Mouse (Mus musculus) cerebellum, adult 8-10 months (tissue): ENCODE results near the gene Nfib.

ENCODE experiments used
- DNase-seq: peaks from one replicate; pipeline ENCODE4 v3.0.0; 2022

Gene Nfib

GRCm38 (mm10) chr4:82494829-82495228 lies 210.7 kb downstream of the Nfib start:
- no peak for DNase-seq

DNA sequence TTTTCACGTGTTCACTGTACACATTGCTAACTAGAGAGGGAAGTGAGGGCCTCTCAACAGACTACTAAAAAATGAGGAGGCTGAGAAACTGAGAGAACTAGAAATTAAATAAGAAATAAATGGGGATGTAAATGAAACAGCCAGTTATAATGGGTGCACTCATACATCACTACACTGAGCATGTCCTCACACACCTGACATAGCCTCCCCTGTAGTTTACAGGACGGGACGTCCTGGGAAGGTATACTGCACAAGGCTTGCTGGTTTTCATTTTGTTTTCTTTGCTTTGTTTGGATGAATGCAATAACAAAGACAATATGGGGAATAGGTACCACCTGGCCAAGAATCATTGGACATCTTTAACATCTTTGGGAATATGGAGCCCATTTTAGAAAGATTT lies 211.1 kb downstream of the Nfib start:
- DNase-seq, result no peak

GRCm38 (mm10) chr4:82493865-82494264 lies 211.7 kb downstream of the Nfib start:
- DNase-seq, result no peak

DNA sequence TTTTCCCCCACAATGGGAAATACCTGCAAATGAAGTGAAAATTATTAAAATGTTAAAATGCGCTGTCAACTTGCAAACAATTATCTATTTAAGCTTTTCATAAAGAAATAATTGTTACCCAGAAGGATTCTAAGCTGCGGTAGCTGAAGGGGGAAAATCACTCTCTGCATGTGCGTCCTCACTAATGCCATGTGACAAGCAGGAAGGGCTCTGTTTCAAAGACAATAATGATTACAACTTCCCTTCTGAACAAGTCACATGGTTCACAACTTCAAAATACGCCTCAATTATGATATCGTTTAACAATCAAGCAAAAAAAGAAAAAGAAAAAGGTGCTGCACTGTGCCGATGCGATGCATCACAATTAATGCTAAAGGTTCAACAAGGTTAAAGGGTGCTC lies 212.2 kb downstream of the Nfib start:
- no peak for DNase-seq

DNA sequence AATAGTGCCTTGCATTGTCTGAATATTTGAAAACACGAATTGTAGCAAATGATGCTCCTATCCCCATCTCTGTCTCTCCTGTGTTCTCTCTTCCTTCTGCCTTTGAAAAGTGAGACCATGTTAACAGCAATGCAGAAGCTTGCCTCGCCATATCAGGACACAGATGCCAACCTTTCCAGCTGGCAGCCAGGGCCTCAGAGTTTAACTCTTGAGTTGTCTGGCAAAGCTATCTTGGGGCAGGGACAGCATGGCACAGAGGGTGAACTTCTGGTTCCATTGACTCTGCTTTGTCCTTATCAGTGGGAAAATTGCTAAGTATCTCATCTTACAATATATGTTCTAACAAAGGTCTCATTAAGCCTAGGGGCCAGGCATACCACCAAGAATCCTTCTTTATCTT lies 212.8 kb downstream of the Nfib start:
- no peak for DNase-seq

- no peak for DNase-seq
Observed at GRCm38 (mm10) chr4:82489939-82490338, 215.6 kb downstream of the Nfib start.

DNA sequence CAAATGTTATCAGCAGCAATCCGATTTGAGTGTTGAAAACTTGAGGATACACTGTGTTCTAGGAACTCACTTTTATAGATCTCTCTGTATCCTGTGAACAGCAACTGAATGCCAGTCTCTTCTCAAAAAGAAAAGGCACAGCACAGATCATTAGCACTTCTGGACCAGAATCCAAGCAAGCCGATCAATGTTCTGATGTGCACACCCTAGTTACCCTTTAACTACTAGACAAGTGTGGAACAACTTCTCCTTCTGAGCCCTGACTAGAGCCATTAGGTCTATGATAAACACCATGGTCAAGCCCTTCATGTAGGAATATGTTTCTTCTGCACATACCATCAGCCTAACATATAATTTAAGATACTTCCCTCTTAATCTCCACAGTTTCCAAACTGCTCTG lies 219.6 kb downstream of the Nfib start:
- no peak for DNase-seq

GRCm38 (mm10) chr4:82483871-82484270 lies 221.7 kb downstream of the Nfib start:
- DNase-seq, result no peak

GRCm38 (mm10) chr4:82483298-82483697 lies 222.3 kb downstream of the Nfib start:
- DNase-seq, result no peak

DNA sequence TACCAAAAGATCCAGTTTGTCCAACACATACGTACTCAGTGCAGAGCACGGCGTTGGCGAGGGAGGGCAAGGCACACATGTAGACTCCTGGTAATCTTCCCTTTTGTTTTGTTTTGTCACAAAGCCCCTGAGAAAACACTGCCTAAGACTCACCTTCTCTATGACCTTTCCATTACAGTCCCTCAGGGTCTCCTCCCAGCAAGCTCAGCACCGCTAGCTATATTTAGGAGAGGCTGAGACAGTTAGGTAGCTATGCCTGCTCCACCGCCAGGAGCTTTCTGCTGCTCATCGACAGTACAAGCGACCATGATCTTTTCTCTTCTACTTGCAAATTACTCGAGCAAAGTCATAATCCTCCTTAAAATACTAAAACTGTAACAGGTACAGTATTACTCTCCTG lies 224.9 kb downstream of the Nfib start:
- DNase-seq, result no peak

- no peak for DNase-seq
Observed at GRCm38 (mm10) chr4:82479394-82479793, 226.2 kb downstream of the Nfib start.

GRCm38 (mm10) chr4:82477742-82478141 lies 227.8 kb downstream of the Nfib start:
- DNase-seq, result no peak

DNA sequence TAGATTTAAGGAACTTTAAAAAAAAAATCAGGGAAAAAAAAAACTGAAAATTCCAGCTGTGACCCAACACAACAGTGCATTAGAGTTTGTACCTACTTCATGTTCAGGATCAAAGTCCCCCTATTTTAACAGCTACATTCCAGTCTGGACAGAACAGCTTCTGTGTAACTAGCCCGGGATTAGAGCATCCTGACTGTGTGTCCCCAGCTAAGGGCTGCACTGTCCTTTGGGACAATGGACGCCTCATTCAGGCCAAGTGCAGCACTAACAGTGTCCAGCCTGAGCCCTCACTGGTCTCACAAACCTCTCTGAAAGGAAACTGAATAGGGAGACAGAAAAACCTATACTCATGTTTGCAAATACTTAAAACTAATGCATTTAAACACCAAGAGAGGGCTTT lies 229.1 kb downstream of the Nfib start:
- DNase-seq, result no peak

- DNase-seq, result no peak
Observed at GRCm38 (mm10) chr4:82474334-82474733, 231.2 kb downstream of the Nfib start.

- DNase-seq, result no peak
Observed at GRCm38 (mm10) chr4:82470938-82471320, 234.6 kb downstream of the Nfib start.

DNA sequence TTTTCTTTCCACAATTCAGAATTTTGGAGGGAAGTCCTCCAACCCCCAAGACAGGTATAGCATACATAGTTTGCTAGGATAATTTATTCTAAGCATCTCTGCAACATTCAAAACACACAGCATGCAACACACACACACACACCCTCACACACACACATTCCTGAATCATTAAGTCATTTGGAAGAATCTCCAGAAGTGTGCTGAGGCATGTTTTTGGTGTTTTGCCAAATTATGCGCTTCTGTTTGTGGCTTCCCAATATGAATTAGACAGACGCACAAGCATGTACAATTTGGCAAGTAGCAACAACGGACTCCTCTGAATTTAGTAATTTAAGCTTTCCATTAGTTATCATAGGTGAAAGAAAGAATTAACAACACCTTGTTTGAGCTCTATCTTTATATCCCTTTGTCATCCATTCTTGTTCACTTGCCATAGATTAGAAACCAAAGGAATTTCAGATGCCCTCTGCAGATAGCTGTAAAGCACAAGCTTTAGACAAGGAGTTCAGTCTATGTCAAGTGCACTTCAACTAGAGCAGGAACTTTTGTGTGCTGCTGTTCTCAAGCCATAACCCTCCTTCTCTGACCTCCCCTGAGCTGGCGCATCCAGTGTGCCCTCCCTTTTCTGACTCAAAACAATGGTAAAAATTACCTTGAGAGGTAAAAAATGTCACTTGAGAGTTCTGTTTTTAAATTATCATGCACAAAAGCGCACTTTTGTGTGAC lies 235.2 kb downstream of the Nfib start:
- DNase-seq, result no peak

- no peak for DNase-seq
Observed at GRCm38 (mm10) chr4:82468944-82469343, 236.6 kb downstream of the Nfib start.

GRCm38 (mm10) chr4:82466717-82467116 lies 238.8 kb downstream of the Nfib start:
- no peak for DNase-seq

GRCm38 (mm10) chr4:82466144-82466543 lies 239.4 kb downstream of the Nfib start:
- peak; percentile 36 for DNase-seq

- DNase-seq, result no peak
Observed at GRCm38 (mm10) chr4:82464051-82464632, 241.4 kb downstream of the Nfib start.

GRCm38 (mm10) chr4:82463189-82463715 lies 242.3 kb downstream of the Nfib start:
- DNase-seq, result no peak

- no peak for DNase-seq
Observed at GRCm38 (mm10) chr4:82461676-82462075, 243.9 kb downstream of the Nfib start.

GRCm38 (mm10) chr4:82458895-82459294 lies 246.7 kb downstream of the Nfib start:
- no peak for DNase-seq

DNA sequence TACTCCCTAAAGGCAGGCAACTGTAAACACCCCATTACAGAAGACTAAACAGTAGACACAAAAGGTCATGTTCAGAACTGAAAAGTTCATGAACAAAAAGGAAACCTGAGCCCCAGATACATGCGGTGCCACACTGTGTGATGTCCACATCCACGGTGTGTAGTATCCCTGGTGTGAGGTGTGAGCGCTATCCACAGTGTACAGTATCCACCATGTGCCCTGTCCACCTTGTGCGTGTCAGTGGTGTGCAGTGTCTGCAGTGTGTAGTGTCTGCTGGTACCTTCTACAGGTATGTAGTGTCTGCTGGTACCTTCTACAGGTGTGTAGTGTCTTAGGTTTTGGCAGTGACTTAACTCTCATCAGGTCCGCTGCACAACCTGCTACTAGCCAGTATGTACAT lies 248.6 kb downstream of the Nfib start:
- DNase-seq, result no peak

GRCm38 (mm10) chr4:82456323-82456713 lies 249.2 kb downstream of the Nfib start:
- no peak for DNase-seq
